Mouse (Mus musculus) brain, embryonic 14.5 days (tissue): Measurements from ENCODE around the gene Lman1l.

Experiments used
- CTCF ChIP-seq: fragments of 200-500 bp; IDR thresholded peaks from 2 replicates; pipeline ENCODE4 v1.5.1; 2012; ENCODE audit warnings: inconsistent platforms, mild to moderate bottlenecking, moderate library complexity, borderline replicate concordance; ENCODE audit not compliant: insufficient read depth, insufficient read length; ENCODE audit errors: extremely low read depth
- POLR2A ChIP-seq: fragments of 200-500 bp; IDR thresholded peaks from 2 replicates; pipeline ENCODE4 v1.6.1; 2012; ENCODE audit warnings: mild to moderate bottlenecking, inconsistent platforms, borderline replicate concordance; ENCODE audit not compliant: poor library complexity, insufficient read depth, insufficient read length, severe bottlenecking; ENCODE audit errors: extremely low read depth

- TF ChIP-seq POLR2A (no peak), CTCF (no peak)
Measured at GRCm38 (mm10) chr9:57647286-57648108, 26.9 kb upstream of the Lman1l start.
